ENCODE assay signal across 14 mouse cellular contexts in genomic region chr5:111204221-111204620, GRCm38 (mm10).
DNase-seq lines count a peak whose midpoint lies in the region; ATAC-seq and TF ChIP-seq lines count a peak whose summit lies in the region.
"Had no signal": no experiment of that assay in that cellular context is flagged by ENCODE, and none has a peak within 500 bp of the region (broad histone marks: within the 10 kb centered on the region; RNA-seq: fewer than 3 reads in every experiment).

No protein-coding gene starts in this region.

- H3K27me3 ChIP-seq in forebrain, embryonic 14.5 days (replicated peaks; ENCODE audit: control insufficient read depth, insufficient read depth, low read length), result no peaks in the 10 kb centered on the region
- no peaks in the 10 kb centered on the region for H3K27me3 ChIP-seq in forebrain, embryonic 11.5 days (ENCODE audit: control insufficient read depth, insufficient read depth, low read length)
- H3K27me3 ChIP-seq in kidney, postnatal 0 days (ENCODE audit: insufficient read depth, low read length), result no peaks in the 10 kb centered on the region
- no peaks in the 10 kb centered on the region for H3K27me3 ChIP-seq in midbrain, embryonic 16.5 days (ENCODE audit: control insufficient read depth, insufficient read depth, low read depth, low read length)

- no peaks in the 10 kb centered on the region for H3K36me3 ChIP-seq in forebrain, embryonic 14.5 days (ENCODE audit: control insufficient read depth, insufficient read depth, low read length)
- H3K36me3 ChIP-seq in forebrain, embryonic 11.5 days (ENCODE audit: control insufficient read depth, insufficient read depth, low read length), result no peaks in the 10 kb centered on the region
- H3K36me3 ChIP-seq in kidney, postnatal 0 days (ENCODE audit: insufficient read depth, low read length), result no peaks in the 10 kb centered on the region
- H3K36me3 ChIP-seq in midbrain, embryonic 16.5 days (ENCODE audit: control insufficient read depth, insufficient read depth, low read length), result no peaks in the 10 kb centered on the region

- H3K4me1 ChIP-seq in forebrain, embryonic 14.5 days (ENCODE audit: control insufficient read depth, insufficient read depth, low read length), result peaks cover 68% of the 10 kb centered on the region
- H3K4me1 ChIP-seq in forebrain, embryonic 11.5 days (replicated peaks; ENCODE audit: control insufficient read depth, insufficient read depth, low read length), result peaks cover 17% of the 10 kb centered on the region
- peaks cover 22% of the 10 kb centered on the region for H3K4me1 ChIP-seq in kidney, postnatal 0 days (replicated peaks; ENCODE audit: insufficient read depth, low read length)
- H3K4me1 ChIP-seq in midbrain, embryonic 16.5 days (ENCODE audit: control insufficient read depth, insufficient read depth, low read length), result peaks cover 62% of the 10 kb centered on the region

- H3K4me2 ChIP-seq in forebrain, embryonic 14.5 days (ENCODE audit: low read length), result no peak overlapping the region
- H3K4me2 ChIP-seq in forebrain, embryonic 11.5 days (ENCODE audit: low read depth, low read length, severe bottlenecking), result no peak overlapping the region
- no peak overlapping the region for H3K4me2 ChIP-seq in kidney, postnatal 0 days (ENCODE audit: low read length)
- H3K4me2 ChIP-seq in midbrain, embryonic 16.5 days (ENCODE audit: low read length), result no peak overlapping the region
- H3K4me2 ChIP-seq: liver, embryonic 11.5 days; lung, embryonic 14.5 days had no signal

- peak overlapping the region; percentile 66 for H3K27ac ChIP-seq in forebrain, embryonic 14.5 days (ENCODE audit: low read depth, low read length)
- H3K27ac ChIP-seq in forebrain, embryonic 11.5 days (ENCODE audit: low read depth, low read length), result no peak overlapping the region
- peak overlapping the region; percentile 47; the same call in 1 of the 2 replicates for H3K27ac ChIP-seq in kidney, postnatal 0 days
- peak overlapping the region; percentile 64 for H3K27ac ChIP-seq in midbrain, embryonic 16.5 days (ENCODE audit: low read length)
- H3K27ac ChIP-seq: heart, adult 2 months had no signal

- no peak for ATAC-seq in forebrain, embryonic 14.5 days
- no peak for ATAC-seq in forebrain, embryonic 11.5 days (replicated peaks; ENCODE audit: low FRiP score)
- no peak for ATAC-seq in kidney, postnatal 0 days (replicated peaks; ENCODE audit: low FRiP score, low read depth)
- ATAC-seq in midbrain, embryonic 16.5 days, result no peak

- no peak overlapping the region for H3K4me3 ChIP-seq in forebrain, embryonic 14.5 days (ENCODE audit: low read depth, low read length)
- no peak overlapping the region for H3K4me3 ChIP-seq in forebrain, embryonic 11.5 days (ENCODE audit: low read depth, low read length)
- H3K4me3 ChIP-seq in kidney, postnatal 0 days (replicated peaks; ENCODE audit: low read depth, low read length), result no peak overlapping the region
- no peak overlapping the region for H3K4me3 ChIP-seq in midbrain, embryonic 16.5 days (ENCODE audit: low read depth, low read length)
- H3K4me3 ChIP-seq: heart, adult 2 months had no signal

- H3K9me3 ChIP-seq in forebrain, embryonic 14.5 days (replicated peaks; ENCODE audit: control insufficient read depth, low read length), result no peaks in the 10 kb centered on the region
- H3K9me3 ChIP-seq in forebrain, embryonic 11.5 days (ENCODE audit: control insufficient read depth, low read length), result no peaks in the 10 kb centered on the region
- H3K9me3 ChIP-seq in kidney, postnatal 0 days (replicated peaks; ENCODE audit: low read length), result no peaks in the 10 kb centered on the region
- no peaks in the 10 kb centered on the region for H3K9me3 ChIP-seq in midbrain, embryonic 16.5 days (replicated peaks; ENCODE audit: control insufficient read depth, low read length, poor library complexity, severe bottlenecking)

- no peak for DNase-seq in forebrain, embryonic 14.5 days (ENCODE audit: low spot score)
- DNase-seq in forebrain, embryonic 11.5 days (ENCODE audit: low spot score), result no peak
- DNase-seq in kidney, postnatal 0 days (ENCODE audit: low spot score), result no peak
- DNase-seq in kidney, postnatal 36 days, result no peak
- DNase-seq in brain, embryonic 14.5 days (ENCODE audit: low read depth), result peak; percentile 56
- no peak for DNase-seq in heart, postnatal 14 days
- DNase-seq in ovary, postnatal 10 days (ENCODE audit: low spot score), result no peak
- DNase-seq: heart, adult 2 months; kidney, postnatal 4 days; left cerebral cortex, postnatal 4 days; lung, embryonic 14.5 days; thymus, adult 18-20 months had no signal

- no peak for TF ChIP-seq CTCF in kidney, postnatal 0 days (IDR thresholded peaks at IDR 0.05; ENCODE audit: low read depth)
- no peak for TF ChIP-seq CTCF in brain, embryonic 14.5 days (IDR thresholded peaks at IDR 0.05; ENCODE audit: borderline replicate concordance, extremely low read depth, insufficient read depth, insufficient read length)

- TF ChIP-seq POLR2A in brain, embryonic 14.5 days (IDR thresholded peaks at IDR 0.05; ENCODE audit: borderline replicate concordance, extremely low read depth, insufficient read depth, insufficient read length, poor library complexity, severe bottlenecking), result no peak

- H3K9ac ChIP-seq in forebrain, embryonic 14.5 days (ENCODE audit: low read length), result no peak overlapping the region
- H3K9ac ChIP-seq in forebrain, embryonic 11.5 days (ENCODE audit: low read length), result no peak overlapping the region
- no peak overlapping the region for H3K9ac ChIP-seq in kidney, postnatal 0 days (ENCODE audit: low read depth, low read length)
- H3K9ac ChIP-seq in midbrain, embryonic 16.5 days (ENCODE audit: low read depth, low read length), result no peak overlapping the region
- H3K9ac ChIP-seq: lung, embryonic 14.5 days had no signal

- WGBS in forebrain, embryonic 14.5 days, result 69% methylated on average over 5 of the region's 5 CpGs
- 77% methylated on average over 5 of the region's 5 CpGs for WGBS in forebrain, embryonic 11.5 days
- 58% methylated on average over 5 of the region's 5 CpGs for WGBS in kidney, postnatal 0 days
- 67% methylated on average over 5 of the region's 5 CpGs for WGBS in midbrain, embryonic 16.5 days

- intact Hi-C loops in heart, postnatal 14 days (cut with DNase I), result no loop called here
